Mouse (Mus musculus): ENCODE results near the gene Nrcam.

- no peak for TF ChIP-seq CTCF (IDR thresholded peaks at IDR 0.05; ENCODE audit: extremely low read depth, insufficient read length, insufficient replicate concordance, low read depth, low read length)
- no peak for TF ChIP-seq POLR2A (IDR thresholded peaks at IDR 0.05; ENCODE audit: low read depth, low read length)
Measured at GRCm38 (mm10) chr12:44481415-44481814, 152.7 kb downstream of the Nrcam start.

Measured in small intestine, adult 2 months (tissue).